Mouse (Mus musculus) stomach, embryonic 16.5 days (tissue): ENCODE data around the gene Prkch. TPM values are rescaled to one million over a fixed set of nuclear protein-coding genes. Genes with fewer than 3 reads are reported as not detected.

Experiments used
- ATAC-seq: fragments of 200-750 bp; cut with Nextera tagmentation; 2 replicates; pipeline ENCODE4 v1.8.0; 2017; ENCODE audit warnings: moderate number of reproducible peaks, moderate TSS enrichment; ENCODE audit not compliant: insufficient read depth, low FRiP score
- H3K27ac ChIP-seq: fragments of 300-500 bp; sonication (generic); 2 replicates; pipeline ENCODE4 v1.5.1; 2014; ENCODE audit warnings: low read length
- H3K27me3 ChIP-seq: fragments of 300-500 bp; sonication (generic); 2 replicates; pipeline ENCODE4 v1.6.1; 2014; ENCODE audit warnings: low read length, control low read depth, mixed read lengths; ENCODE audit not compliant: control insufficient read depth, insufficient read depth
- H3K36me3 ChIP-seq: fragments of 300-500 bp; sonication (generic); 2 replicates; pipeline ENCODE4 v1.6.1; 2014; ENCODE audit warnings: low read length; ENCODE audit not compliant: control insufficient read depth, insufficient read depth
- H3K4me1 ChIP-seq: fragments of 300-500 bp; sonication (generic); 2 replicates; pipeline ENCODE4 v1.6.1; 2014; ENCODE audit warnings: low read length, control low read depth, mixed read lengths; ENCODE audit not compliant: control insufficient read depth, insufficient read depth
- H3K4me2 ChIP-seq: fragments of 300-500 bp; sonication (generic); 2 replicates; pipeline ENCODE4 v1.6.1; 2014; ENCODE audit warnings: low read depth, low read length, mixed read lengths
- H3K4me3 ChIP-seq: fragments of 300-500 bp; sonication (generic); replicated peaks from 2 replicates; pipeline ENCODE4 v1.5.1; 2014; ENCODE audit warnings: mild to moderate bottlenecking, low read length
- H3K9ac ChIP-seq: fragments of 300-500 bp; sonication (generic); 2 replicates; pipeline ENCODE4 v1.6.1; 2014; ENCODE audit warnings: low read length
- H3K9me3 ChIP-seq: fragments of 300-500 bp; sonication (generic); replicated peaks from 2 replicates; pipeline ENCODE4 v1.6.1; 2016; ENCODE audit warnings: low read length, control low read depth; ENCODE audit not compliant: control insufficient read depth
- WGBS: fragments of 180-500 bp; shearing (Covaris S2); extraction: QIAGEN DNeasy Blood & Tissue Kit; methylation state at CpG from one replicate; pipeline ENCODE4 v1.1.7; 2014; 5-methylcytosine and 5-hydroxymethylcytosine counted together
- polyA plus RNA-seq: library from polyadenylated mRNA; unstranded; fragments of >200 nt; fragmentation: Nextera tagmentation; extraction: Ambion mirVana; gene quantifications from 2 replicates; pipeline ENCODE4 v1.2.1, GENCODE M21; 2015

Prkch gene
- polyA plus RNA-seq, 1 experiment from 2014 or later, result 9.8 TPM

DNA sequence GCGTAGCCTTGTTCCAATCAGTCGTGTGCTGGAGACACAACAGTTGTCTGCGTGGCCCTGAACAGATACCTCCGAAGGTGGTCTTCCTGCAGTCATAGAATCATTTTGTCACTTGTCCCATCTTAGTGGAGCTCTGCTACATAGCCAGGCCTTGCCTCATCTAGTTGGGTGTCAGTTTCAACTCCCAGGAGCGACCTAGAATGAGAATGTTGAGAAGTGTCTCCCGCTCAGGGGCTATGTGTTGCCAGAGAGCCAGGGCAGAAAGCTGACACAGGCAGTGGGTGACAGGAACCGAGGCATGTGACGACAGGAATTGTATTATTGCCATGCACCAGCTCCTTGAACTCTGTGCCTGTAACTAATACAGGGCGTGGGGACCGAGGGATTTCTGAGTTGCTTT, 133.4 kb downstream of the Prkch start:
- Histone ChIP-seq H3K27me3 (no peaks in the 10 kb centered on the region), H3K4me3 (no peak overlapping the region), H3K36me3 (no peaks in the 10 kb centered on the region), H3K27ac (no peak overlapping the region), H3K9ac (no peak overlapping the region), H3K4me2 (no peak overlapping the region), H3K9me3 (no peaks in the 10 kb centered on the region), H3K4me1 (no peaks in the 10 kb centered on the region)
- 87% methylated on average over 10 of the region's 10 CpGs for WGBS
- ATAC-seq, result no peak

DNA sequence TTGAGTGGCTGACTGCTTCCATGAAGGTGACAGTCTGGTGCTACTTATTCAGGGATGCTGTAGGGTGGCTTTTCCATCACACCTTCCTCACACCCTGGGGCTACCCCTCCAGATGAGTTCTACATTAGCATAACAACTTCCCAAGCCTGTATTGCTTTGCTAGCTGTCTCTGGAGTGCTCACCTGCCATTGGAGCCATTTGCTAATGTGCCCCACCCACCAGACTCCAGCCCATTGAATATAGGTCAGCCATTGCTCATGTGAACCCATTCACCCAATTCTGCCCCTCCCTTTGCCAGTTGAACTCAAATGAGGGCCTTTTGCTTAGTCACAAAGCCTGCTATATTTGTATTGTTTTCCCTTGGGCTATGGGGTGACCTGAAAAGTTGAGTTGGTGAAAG, 135.2 kb downstream of the Prkch start:
- ATAC-seq, result no peak
- Histone ChIP-seq H3K27ac (no peak overlapping the region), H3K4me1 (no peaks in the 10 kb centered on the region), H3K27me3 (no peaks in the 10 kb centered on the region), H3K36me3 (no peaks in the 10 kb centered on the region), H3K4me2 (no peak overlapping the region), H3K4me3 (no peak overlapping the region), H3K9ac (no peak overlapping the region), H3K9me3 (0 out of 2 replicates have a peak, but pooled peaks cover 3% of the 10 kb centered on the region)

DNA sequence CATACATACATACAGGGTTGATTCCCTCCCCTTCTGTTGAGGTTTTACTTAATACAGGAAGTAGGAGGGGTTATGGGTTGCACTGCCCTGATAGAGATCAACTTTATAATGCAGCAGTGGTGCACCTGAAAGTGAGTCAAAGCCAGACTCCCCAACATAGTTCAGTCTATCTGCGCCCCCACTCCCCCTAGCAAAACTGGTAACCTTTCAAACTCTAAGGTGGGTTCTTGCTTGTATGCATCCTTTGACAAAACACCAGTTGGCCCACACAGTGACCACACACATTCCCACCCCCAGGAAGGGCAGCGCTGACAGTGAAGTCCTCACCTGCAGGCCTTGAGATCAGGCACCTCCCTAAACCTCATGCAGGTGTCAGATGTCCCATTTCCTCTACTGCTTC, 135.9 kb downstream of the Prkch start:
- no peak overlapping the region for H3K27ac ChIP-seq
- no peaks in the 10 kb centered on the region for H3K27me3 ChIP-seq
- H3K4me1 ChIP-seq, result no peaks in the 10 kb centered on the region
- no peak overlapping the region for H3K9ac ChIP-seq
- H3K4me3 ChIP-seq, result no peak overlapping the region
- ATAC-seq, result no peak
- WGBS, result 84% methylated on average over 2 of the region's 2 CpGs
- H3K4me2 ChIP-seq, result no peak overlapping the region
- 0 out of 2 replicates have a peak, but pooled peaks cover 3% of the 10 kb centered on the region for H3K9me3 ChIP-seq
- H3K36me3 ChIP-seq, result no peaks in the 10 kb centered on the region

DNA sequence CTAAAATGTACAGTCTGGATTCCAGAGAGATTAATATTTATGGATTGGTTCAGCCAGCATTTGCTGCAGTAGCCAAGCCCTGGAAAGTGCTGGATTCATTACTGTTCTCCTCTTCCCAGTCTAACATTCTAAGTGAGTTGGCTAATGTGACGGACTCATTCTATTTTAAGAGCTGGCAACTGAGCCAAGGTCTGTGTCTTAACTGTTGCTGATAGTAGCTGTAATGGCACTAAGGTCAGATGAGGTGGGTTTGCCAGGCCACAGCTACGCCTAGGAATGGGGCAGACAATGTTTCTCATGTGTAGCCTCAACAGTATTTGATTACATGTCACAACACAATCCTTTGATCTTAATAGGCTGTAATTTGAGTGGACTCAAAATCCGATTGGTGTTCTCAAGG, 137.5 kb downstream of the Prkch start:
- Histone ChIP-seq H3K4me2 (no peak overlapping the region), H3K27me3 (no peaks in the 10 kb centered on the region), H3K4me3 (no peak overlapping the region), H3K27ac (no peak overlapping the region), H3K36me3 (no peaks in the 10 kb centered on the region), H3K9me3 (0 out of 2 replicates have a peak, but pooled peaks cover 3% of the 10 kb centered on the region), H3K9ac (no peak overlapping the region), H3K4me1 (no peaks in the 10 kb centered on the region)
- WGBS, result 74% methylated on average over 3 of the region's 3 CpGs
- ATAC-seq, result no peak

DNA sequence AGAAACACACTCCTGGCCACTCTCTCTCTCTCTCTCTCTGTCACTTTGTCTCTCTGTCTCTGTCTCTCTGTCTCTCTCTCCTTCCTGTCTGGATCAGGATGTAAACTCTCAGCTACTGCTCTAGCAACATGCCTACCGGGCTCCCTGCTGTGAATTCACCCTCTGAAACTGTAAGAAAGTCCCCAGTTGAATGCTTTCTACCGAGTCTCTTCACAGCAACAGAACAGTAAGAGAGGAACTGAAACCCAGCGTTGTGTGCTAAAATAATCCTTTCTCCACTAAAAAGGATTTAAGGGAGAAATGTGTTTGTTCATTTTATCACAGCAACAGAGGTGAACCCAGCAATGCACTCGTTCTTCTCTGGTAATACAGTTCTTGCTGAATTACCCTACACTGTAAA, 138.5 kb downstream of the Prkch start:
- no peak overlapping the region for H3K9ac ChIP-seq
- H3K4me3 ChIP-seq, result no peak overlapping the region
- H3K4me1 ChIP-seq, result no peaks in the 10 kb centered on the region
- H3K36me3 ChIP-seq, result no peaks in the 10 kb centered on the region
- H3K27ac ChIP-seq, result no peak overlapping the region
- no peak overlapping the region for H3K4me2 ChIP-seq
- ATAC-seq, result no peak
- H3K9me3 ChIP-seq, result 0 out of 2 replicates have a peak, but pooled peaks cover 3% of the 10 kb centered on the region
- H3K27me3 ChIP-seq, result no peaks in the 10 kb centered on the region
- WGBS, result 71% methylated on average over 4 of the region's 4 CpGs

DNA sequence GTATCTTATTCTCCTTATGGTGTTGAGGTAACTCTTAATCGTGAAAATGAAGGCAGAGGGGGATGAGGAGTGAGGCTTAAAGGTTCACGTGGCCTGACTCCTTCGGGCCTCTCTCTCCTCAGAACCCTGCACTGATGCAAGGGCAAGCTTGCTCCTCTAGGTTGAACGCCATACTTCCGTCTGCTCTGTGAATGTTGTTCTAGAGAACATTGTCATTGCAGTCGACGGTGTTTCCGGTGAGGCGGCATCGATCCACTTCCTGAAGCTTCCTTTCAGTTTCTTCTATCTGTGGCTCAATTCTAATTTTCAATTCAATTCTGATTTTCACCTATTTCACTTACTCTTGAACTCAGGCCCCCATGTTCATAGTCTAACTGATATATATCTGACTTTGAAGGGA, 139.3 kb downstream of the Prkch start:
- no peak overlapping the region for H3K27ac ChIP-seq
- H3K4me2 ChIP-seq, result no peak overlapping the region
- no peaks in the 10 kb centered on the region for H3K36me3 ChIP-seq
- no peak overlapping the region for H3K9ac ChIP-seq
- 0 out of 2 replicates have a peak, but pooled peaks cover 3% of the 10 kb centered on the region for H3K9me3 ChIP-seq
- no peaks in the 10 kb centered on the region for H3K4me1 ChIP-seq
- no peak overlapping the region for H3K4me3 ChIP-seq
- no peaks in the 10 kb centered on the region for H3K27me3 ChIP-seq
- 93% methylated on average over 10 of the region's 10 CpGs for WGBS
- ATAC-seq, result no peak

DNA sequence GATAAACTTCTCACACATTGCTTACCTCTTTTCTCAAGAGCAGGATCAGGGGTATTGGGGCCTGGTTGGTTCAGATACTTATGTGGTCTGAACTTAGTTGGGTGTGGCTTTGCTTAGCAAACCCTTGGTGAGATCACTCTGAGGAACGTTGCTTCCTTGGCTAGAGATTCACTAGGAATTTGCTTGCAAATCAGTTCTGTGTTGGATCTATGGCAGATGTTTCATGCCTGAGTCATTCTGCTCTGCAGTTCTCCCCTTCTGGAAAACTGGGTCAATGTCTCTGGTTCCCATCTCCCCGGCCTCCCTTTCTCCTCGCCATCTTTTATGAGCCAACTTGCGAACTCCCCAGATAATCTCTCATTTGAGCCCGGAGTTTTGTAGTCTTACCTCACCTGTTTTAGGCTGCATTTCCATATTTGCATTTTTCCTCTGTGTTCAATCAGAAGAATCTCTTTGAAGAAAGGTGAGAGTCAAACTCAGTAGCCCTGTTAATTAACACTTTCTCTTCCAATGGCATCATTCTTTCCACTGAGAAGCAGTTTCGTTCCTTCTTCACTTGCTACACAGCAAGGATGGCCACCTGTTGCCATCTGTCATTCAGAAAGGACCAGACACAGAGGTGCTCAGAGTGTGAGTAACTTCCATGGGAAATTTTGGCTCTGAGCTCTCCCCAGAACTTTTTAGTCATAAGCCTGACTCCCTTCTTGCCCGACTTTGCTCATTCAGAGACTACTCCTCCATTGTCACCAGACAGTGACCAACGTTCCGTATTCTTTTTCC, 141.4 kb downstream of the Prkch start:
- Histone ChIP-seq H3K4me1 (no peaks in the 10 kb centered on the region), H3K9ac (no peak overlapping the region), H3K4me3 (no peak overlapping the region), H3K36me3 (no peaks in the 10 kb centered on the region), H3K27ac (no peak overlapping the region), H3K27me3 (no peaks in the 10 kb centered on the region), H3K9me3 (0 out of 2 replicates have a peak, but pooled peaks cover 3% of the 10 kb centered on the region), H3K4me2 (no peak overlapping the region)
- ATAC-seq, result peak; percentile 33; the same call in 1 of the 2 replicates
- 81% methylated on average over 9 of the region's 9 CpGs for WGBS

DNA sequence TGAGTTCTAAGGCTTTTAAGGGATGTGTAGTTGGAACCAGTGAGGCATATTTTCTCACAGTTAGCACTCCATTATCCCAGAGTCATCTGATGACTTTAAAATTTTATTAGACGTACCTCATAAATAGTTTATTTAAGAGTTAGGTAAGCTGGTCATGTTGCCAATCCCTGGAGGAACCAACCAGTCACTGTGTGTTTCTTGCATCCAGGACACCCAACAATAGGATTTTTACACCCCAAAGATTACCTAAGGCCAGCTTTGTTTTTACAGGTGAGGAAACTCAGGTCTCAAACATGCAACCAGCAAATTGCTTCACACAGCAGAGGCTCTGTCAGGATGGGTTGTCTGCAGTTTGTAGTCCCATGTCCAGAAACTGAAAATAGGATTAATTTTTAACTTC, 142.4 kb downstream of the Prkch start:
- Histone ChIP-seq H3K4me1 (0 out of 2 replicates have a peak, but pooled peaks cover 3% of the 10 kb centered on the region), H3K36me3 (no peaks in the 10 kb centered on the region), H3K4me3 (no peak overlapping the region), H3K27ac (no peak overlapping the region), H3K4me2 (no peak overlapping the region), H3K9me3 (0 out of 2 replicates have a peak, but pooled peaks cover 3% of the 10 kb centered on the region), H3K9ac (no peak overlapping the region), H3K27me3 (no peaks in the 10 kb centered on the region)
- no peak for ATAC-seq
- WGBS, result 76% methylated on average over 1 of the region's 1 CpGs

DNA sequence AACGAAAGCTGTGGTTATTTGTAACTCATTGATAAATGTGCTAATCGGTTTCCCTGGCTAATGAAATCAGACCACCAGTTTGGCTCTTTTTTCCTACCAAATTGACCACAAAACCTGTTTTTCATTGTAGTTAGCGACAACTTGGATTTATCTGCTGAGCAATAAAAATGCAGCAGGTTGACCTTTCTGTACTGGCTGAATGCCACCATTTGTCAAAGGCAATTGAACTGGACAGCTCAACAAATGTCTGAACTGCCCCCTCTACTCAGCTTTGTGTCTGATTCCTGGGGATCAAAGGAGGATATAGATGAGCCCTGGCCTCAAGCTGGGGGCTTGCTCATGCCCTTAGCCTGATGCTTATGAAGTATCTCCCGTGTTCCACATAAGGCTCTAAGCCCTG, 146.0 kb downstream of the Prkch start:
- no peak overlapping the region for H3K4me2 ChIP-seq
- WGBS, result 43% methylated on average over 4 of the region's 4 CpGs
- H3K27me3 ChIP-seq, result no peaks in the 10 kb centered on the region
- H3K9ac ChIP-seq, result no peak overlapping the region
- no peak for ATAC-seq
- H3K27ac ChIP-seq, result no peak overlapping the region
- H3K4me1 ChIP-seq, result 0 out of 2 replicates have a peak, but pooled peaks cover 4% of the 10 kb centered on the region
- no peak overlapping the region for H3K4me3 ChIP-seq
- no peaks in the 10 kb centered on the region for H3K9me3 ChIP-seq
- no peaks in the 10 kb centered on the region for H3K36me3 ChIP-seq
